Mouse (Mus musculus) ovary, adult 10 weeks (tissue): Measurements from ENCODE around the gene Spp1. TPM values are rescaled to one million over a fixed set of nuclear protein-coding genes. Genes with fewer than 3 reads are reported as not detected.

Source experiments
- polyA plus RNA-seq: library from polyadenylated mRNA; stranded (reverse); fragments of 350-450 nt; fragmentation: Illumina TruSeq; extraction: RNeasy Lipid Tissue Mini Kit (QIAGEN cat#74804); gene quantifications from one replicate; pipeline ENCODE4 v1.2.3, GENCODE M21; 2014

Spp1 gene
- 46.4 TPM for polyA plus RNA-seq

GRCm38 (mm10) chr5:104434835-104435301 is at the start of gene Spp1:
Gene Spp1, plus strand, starts transcription at chr5:104435118.

GRCm38 (mm10) chr5:104458832-104459705 is 24.2 kb downstream of the Spp1 start, which contains the start of gene Pkd2:
Gene Pkd2, plus strand, starts transcription at chr5:104459450.

Other genes with a start within 250 kb of the Spp1 start
- gene Dmp1, start 232.5 kb upstream of the Spp1 start, polyA plus RNA-seq, result not detected
- 0.86 TPM for gene Ibsp, start 135.9 kb upstream of the Spp1 start, polyA plus RNA-seq
- gene Mepe, start 109.8 kb upstream of the Spp1 start, polyA plus RNA-seq, result not detected
- gene Pkd2, start 24.3 kb downstream of the Spp1 start, polyA plus RNA-seq, result 93.1 TPM
- gene BC005561, start 73.2 kb downstream of the Spp1 start, polyA plus RNA-seq, result 27.4 TPM